Mouse (Mus musculus): Measurements from ENCODE around the gene Defb36.

Gene Defb36

DNA sequence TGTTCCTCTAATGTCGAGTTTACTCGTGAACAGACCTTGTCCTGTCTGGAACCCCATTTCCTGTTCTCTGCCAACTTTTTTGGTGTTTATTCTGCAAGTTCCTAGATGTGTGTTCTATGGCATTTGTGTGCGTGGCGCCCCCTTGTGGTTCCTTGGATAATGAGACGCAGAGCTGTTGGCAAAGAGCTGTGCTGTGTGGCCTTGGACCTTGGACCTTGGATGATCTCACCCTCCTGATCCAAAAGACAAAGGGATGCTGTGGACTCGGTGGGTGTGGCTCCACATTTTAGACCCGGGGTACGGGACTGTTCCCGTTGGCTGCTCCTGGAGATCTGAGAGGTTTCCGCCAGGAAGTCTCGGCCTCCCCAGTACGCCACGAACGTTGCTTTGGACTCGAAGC is at the start of gene Defb36:
Gene Defb36, plus strand, starts transcription at position 271 of the 400 bp plus-strand sequence.
- peak; percentile 84 for DNase-seq

DNA sequence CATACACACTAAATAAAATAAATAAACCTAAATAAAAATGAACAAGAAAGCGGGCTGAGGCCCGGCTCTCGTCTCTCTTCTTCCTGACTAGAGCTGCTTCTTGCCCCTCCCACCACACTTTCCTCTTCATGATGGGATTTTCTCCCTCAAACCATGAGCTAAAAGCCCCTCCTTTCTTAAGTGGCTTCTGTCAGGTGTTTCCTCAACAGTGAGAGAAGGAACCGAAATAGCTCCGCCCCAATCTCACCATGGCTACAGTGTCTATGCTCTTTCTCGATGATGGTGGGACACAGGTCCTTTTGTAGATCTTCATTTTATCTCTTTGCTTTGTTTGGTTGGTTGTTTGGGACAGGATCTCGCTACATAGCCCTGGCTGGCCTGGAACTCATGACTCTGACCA is 47.5 kb upstream of the Defb36 start:
- no peak for DNase-seq

DNA sequence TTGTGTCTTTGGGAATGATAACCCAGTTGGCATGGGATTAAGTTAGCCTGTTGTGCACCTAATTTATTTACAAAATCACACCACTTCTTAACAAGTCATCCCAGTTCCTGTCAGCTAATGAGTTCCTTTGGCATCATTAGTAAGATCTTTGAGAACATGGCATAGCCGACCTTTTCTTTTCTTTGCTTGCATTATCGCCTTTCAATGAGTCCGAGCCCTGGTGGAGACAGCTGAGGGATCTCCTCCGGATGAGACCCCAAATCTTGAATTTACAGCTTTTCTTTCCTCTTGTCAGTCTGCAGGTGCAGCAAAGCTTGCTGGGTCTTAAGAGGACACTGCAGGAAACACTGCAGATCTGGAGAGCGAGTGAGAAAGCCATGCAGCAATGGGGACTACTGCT is 35.1 kb upstream of the Defb36 start, which contains the start of gene Gm17416:
Gene Gm17416, plus strand, starts transcription at position 301 of the 400 bp plus-strand sequence.
- DNase-seq = no peak

DNA sequence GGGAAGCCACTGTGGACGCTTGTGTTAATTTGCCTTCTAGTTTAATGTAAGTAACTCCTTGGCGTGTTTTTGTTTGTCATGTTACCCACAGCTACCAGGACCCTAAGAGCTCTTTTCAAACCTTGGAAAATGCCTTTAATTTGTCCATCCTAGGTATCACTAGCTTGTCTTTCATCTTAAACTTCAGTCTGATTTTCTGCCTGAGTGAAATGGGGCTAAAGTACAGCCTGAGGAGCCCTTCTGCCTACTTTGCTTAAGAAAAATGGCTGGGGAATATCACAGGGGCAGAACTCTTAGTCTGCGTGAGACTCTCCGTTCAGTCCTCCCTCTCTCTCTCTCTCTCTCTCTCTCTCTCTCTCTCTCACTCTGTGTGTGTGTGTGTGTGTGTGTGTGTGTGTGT is 34.2 kb upstream of the Defb36 start:
- peak; percentile 57 for DNase-seq

DNA sequence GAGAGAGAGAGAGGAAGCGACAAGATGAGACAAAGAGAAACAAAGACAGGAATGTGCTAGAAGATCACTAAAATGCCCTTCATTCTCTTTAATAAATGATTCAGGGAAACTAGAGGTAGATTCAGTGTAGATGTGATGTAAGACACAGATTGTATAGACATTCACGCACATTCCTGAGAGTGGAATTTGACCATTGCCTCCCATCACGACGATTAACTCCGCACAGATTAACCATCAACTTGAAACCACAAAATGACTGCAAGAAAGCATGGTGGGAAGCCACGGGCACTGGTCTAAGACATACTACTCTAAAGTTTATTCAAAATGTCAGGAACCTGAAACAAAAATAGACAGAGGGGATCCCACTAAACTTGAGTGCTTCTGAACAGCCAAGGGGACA is 33.8 kb upstream of the Defb36 start:
- DNase-seq = peak; percentile 82

DNA sequence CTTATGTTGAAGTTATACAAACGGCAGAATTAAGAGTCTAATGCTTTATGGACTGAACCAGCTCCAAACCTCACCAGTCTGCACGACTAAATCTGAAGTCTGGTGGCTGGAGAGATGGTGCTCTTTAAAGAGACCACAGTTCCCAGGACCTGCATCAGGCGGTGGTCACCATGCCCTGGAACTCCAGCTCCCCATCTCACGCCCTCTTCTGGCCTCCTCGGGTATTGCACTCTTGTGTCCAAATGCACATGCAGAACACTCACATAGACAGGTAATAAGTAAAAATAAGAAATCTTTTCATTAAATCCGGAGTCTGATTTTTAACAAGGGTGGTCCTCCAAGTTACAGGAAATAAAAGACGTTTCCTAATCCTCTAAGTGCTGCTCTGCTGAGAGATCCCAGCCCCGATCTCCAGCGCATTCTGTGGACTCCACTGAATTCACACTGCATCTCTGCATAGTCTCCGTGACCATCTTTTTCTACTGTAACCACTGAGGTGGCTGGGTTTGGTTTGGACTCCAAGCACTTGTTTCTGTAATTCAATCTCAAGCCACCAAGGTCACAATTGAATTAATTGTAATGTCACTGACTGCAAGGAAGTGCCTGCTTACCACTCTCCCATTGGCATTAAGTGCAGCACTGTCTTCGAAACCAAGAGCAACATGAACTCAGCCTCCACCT is 31.9 kb upstream of the Defb36 start, which contains the start of gene Defb21:
Gene Defb21, plus strand, starts transcription at position 631 of the 681 bp plus-strand sequence.
- DNase-seq = no peak

DNA sequence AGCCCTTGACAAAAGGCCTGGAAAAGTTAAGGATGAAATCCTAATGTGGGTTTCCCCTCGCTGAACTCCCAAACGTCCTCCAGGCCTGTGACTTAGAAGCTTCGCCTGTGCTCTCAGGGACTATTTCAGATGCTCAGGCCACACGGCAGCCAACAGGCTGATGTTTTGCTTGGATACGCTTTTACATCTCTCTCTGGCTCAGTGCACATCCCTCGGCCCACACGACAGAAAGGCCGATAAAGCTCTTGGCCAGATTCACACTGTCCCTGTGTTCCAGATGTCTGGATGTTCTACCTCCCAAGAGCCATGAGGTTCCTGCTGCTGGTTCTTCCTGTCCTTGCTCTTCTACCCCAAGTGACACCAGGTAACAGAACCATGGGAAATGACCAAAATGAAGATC is 30.6 kb upstream of the Defb36 start:
- no peak for DNase-seq

DNA sequence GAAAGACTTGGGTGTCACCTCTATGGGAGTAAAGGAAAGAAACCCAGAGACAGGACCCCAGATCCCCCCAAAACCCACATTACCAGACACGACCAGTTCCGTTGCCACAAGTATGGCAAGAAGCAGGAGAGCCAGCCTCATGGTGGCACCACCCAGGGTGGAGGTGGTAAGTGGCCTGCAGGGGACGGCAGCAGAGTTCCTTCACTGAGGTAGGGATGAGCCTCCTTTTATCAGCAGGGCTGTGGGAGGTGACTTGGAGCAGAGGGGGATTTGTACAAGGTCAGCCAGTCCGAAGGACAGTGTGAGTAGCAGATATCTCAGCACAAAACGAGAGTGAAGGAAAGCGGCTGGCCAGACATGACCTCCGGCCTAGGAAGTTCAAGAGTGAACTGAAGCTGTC is 24.0 kb upstream of the Defb36 start, which contains the start of gene Defb19:
Gene Defb19, minus strand, starts transcription at position 206 of the 400 bp plus-strand sequence.
- peak; percentile 28 for DNase-seq

DNA sequence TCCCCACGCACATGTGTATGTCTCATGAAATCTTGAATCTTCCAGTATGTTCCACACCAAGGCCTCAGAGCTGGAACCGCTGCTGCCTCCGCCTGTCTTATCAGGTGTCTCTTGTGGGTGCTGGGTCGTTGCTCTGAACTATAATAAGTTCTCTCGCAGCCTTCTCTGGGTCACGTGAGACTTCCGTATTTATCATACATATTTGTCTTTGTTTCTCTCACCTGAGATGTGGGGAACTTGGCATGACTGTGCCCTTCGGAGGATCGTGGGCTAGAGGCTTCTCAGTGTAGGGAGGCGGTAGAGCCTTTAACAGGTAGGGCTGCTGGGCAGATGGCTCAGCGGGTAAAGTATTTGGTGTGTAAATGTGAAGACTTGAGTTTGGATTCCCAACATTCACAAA is 23.5 kb upstream of the Defb36 start:
- no peak for DNase-seq

DNA sequence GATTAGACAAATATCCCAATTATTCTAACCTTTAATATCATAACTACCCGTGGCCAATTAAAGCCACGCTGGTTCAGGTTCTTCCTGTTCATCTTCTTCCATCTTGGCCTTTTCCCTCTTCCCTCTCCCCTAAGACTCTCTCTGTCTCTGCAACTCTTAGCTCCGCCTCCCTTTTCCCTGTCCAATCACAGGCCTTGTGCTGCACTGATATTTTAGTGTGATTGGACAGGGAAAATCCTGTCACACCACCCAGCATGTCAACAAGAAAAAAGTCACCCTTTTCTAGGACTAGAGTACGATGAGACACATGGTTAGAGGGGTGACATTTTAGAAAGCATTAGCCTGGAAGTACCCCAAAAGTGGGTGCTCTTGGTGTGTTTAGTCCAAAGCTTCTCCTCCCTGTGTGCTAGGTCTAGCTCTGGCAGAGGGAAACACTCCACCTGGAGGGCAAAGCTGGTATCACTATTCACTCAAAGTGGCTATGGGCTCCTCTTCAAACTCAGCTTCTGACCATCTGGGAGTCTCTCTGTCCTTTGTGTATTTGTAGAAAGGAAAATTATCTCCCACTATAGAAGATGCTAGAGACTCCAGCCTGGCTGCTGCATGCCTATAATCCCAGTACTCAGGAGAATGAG is 17.1 kb upstream of the Defb36 start:
- DNase-seq = peak; percentile 42

DNA sequence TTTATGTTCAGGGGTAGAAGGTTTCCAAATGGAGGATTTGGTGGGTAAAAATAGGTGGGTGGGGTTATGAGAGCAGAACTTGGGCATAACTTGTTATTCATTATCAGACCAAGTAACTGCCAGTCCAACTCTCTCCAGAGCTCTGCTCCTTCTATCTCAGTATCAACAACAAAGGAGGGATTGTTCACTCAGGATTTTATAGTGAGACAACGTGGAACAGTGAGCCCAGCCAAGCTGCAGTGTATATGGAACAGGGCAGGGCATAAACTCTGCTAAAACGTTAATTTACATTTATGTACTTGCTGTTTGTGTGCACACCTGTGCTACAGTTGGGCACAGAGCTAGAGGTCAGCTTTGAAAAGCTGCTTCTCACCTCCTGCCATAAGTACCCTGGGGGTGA is 15.7 kb upstream of the Defb36 start:
- no peak for DNase-seq

DNA sequence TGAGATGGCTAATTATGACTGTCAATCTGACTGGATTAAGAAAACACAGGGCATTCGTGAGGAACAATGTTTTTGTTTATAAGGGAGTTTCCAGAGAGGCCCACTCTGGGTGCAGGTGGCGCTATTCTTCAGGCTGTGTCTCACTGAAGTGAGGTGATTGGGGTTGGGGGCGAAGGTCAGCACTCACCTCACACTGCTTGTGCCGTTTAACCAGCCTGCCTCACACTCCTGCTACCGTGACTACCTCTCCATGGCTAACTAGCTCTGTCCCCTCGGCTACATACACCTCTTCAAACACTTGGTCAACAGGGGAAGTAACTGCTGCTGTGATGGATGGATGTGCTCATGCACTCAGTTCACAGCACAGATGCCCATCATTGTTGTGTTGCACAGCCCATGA is 15.1 kb upstream of the Defb36 start:
- no peak for DNase-seq

DNA sequence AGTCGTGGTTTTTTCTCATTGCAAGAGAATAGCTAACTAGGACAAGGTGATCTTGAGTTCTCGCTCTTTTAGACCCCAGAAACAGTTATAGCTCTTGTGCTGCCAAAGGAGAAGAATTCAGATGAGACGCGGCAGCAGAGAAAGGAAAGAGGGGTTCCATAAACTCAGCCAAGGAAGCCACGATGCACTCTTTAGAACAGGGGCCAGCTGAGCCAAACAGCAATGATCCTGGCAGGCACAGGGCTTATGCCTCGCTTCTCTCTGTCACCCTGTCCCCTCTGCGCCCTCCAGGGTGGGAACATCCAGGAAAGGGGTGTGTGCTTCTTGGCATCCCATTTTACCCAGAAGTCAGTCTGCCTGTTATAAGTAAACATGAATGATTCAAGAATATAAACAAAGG is 4.8 kb upstream of the Defb36 start, which contains the start of gene Defb45:
Gene Defb45, minus strand, starts transcription at position 101 of the 400 bp plus-strand sequence.
- DNase-seq = no peak

DNA sequence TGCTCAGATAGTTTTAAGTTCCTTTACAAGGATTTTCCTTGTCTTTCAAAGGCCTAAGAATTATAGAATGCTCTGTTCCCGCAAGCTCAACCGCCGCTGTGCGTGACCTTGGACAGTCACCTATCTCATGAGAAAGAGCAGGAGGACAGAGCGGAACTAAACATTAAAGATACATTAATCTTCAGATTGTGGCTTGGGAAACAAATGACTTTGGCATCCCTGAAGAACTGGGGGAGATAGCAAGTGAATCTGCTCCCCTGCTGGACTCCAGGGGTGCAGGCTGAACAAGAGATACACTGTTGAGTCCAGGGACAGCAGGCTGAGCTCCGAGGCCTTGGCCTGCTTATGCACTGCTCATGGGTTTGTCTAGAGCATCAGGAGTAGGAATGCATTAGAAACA is 4.1 kb upstream of the Defb36 start:
- no peak for DNase-seq

DNA sequence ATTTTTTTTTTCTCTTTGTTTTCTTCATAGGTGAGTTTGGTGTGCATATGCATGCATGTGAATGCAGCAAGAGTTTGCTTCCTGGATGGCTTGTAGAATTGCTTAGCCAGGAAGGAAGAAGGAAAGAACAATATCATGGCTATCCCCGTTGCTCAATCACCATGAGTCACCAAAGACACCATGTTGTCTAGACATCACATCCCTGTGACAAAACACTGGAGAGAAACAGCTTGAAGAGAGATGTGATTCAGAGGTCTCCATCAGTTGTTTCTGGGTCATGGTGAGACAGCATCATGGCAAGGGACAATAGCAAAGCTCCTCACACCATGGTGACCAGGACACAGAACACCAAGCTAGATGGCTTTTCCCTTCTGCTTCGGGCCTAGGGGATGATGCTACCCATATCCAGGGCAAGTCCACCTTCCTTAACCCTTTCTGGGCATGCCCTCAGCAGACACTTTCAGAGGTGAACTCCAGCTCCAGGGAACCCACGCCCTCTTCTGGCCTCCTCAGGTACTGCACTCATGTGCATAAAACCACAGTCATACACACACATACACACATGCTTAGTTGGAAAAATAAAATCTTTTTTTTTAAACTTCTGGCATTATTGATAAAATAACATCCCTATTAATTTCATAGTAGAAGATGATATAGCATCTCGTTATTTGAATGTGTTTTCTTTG is 2.7 kb upstream of the Defb36 start:
- no peak for DNase-seq

DNA sequence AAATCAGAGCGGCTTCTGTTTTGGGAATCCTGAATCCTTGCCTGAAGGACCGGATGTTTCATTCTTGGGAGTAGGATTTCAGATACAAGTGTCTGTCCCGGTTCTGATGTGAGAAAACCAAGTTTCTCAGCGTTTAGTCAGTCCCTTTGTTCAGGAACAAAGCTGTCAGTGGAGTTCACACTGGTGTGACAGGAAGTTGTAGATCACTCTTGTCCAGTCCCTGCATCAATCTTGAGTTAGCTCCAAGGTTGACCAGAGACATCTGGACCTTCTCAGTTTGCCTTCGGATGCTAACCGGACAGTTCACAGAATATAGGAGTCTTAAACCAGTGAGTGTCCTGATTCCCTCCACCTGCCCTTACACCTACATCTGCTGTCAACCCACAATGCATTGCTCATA is 3.6 kb downstream of the Defb36 start:
- no peak for DNase-seq

DNA sequence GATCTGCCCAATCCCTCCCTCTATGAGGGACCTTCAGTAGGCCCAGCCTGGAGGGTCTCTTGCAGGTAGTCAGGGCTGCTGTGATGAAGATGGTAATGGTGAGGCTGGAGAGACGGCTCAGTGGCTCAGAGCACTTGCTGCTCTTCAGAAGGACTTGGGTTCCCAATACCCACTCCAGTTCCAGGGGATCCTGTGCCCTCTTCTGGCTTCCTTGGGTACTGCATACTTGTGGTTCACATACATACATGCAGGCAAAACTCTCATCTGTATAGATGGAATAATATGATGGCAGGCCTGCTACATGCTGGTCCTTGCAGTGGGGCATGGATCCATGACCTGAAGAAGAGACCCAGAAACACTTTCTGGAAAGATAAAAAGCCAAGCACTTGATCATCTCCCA is 4.6 kb downstream of the Defb36 start:
- no peak for DNase-seq

DNA sequence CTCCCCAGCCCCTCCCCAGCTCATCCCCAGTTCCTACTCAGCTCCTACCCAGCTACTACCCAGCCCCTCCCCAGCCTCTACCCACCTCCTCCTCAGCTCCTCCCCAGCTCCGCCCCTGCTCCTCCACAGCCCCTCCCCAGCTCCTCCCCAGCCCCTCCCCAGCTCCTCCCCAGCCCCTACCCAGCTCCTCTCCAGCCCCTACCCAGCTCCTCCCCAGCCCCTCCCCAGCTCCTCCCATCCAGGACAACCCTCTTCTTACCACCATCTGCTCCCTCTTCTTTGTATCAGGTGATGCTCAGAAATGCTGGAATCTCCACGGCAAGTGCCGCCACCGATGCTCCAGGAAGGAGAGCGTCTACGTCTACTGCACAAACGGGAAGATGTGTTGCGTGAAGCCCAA is 8.1 kb downstream of the Defb36 start:
- no peak for DNase-seq

DNA sequence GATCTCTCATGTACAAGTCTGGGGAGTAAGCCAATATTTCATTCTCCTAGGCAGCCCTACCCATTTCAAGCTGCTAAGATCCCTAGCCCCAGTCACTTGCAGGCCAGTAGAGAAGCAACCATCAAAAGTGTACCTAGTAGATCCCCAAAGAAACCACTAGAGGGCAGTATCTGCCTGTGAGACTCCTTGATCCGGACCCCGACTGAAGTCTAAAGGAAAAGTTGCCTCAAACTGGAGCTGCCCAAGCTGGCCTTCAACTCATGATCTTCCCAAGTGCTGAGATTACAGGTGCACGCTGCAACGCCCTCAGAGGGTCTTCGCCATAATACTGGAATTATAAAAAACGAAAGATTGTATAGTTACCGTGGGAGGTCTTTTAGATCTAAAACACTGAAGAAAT is 11.4 kb downstream of the Defb36 start:
- DNase-seq = peak; percentile 77

DNA sequence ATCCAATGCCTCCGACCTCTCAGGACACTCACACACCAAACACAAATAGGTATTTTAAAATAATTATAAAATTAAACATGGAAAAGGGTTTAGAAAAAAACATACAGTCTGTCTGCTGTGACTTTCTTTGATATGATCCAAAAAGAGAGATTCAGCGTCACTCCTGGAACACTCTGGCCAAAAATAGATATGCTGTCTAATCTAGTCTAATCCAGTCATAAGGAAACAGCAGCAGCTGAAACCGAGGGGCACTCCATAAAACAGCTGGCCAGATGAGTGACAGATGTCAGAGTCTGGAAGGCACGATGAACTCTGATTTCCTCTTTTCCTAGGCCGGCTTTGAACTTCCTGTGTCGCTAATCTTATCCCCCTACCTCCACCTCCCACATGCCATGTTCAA is 12.3 kb downstream of the Defb36 start:
- DNase-seq = no peak

DNA sequence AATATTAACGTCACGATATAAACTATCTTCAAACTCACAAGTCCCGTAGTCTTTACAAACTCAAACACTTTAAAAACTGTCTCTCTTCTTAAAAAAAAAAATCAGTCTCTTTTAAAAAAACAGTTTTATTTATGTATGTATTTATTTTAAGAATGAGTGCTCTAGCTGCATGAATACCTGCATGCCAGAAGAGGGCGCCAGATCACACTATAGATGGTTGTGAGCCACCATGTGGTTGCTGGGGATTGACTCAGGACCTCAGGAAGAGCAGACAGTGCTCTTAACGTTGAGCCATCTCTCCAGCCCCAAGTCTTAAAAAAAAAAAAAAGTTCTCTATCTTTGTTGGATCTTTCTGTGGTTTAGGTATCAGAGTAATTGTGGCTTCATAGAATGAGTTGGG is 13.2 kb downstream of the Defb36 start:
- DNase-seq = no peak

DNA sequence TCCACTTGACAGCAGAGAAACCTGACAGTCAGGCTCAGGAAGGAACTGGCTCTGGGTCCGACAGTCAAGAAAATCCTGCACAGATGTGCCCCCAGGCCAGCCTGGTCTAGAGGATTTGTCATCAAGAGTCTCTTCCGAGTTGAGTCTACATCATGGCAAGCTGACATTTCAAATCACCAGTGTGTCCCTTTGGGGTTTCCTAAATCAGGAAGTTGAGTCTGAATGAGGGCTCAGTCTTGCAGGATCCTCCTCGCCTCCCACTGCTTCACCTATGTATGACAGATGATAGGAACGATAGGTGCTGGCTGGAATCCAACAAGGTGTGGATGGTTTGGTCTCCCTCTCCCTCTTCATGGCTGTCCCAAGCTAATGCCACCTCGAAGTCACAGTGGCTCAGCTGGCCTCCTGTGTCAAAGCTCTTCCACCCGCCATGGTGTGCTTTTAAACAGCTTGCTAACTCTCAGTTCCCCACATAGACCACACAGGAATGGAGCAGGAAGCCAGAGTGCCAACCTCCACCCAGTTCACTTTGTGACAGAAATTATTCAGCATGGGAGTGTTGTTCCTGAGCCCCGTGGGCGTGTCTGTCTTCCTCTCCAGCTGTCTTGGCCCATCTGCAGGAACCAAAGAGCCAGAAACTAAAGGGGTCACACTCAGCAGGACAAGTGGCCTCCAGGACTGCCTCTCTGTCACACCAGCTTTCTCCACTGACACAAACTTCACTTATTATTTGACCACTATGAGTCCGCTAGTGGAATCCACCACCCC is 16.4 kb downstream of the Defb36 start:
- DNase-seq = no peak

DNA sequence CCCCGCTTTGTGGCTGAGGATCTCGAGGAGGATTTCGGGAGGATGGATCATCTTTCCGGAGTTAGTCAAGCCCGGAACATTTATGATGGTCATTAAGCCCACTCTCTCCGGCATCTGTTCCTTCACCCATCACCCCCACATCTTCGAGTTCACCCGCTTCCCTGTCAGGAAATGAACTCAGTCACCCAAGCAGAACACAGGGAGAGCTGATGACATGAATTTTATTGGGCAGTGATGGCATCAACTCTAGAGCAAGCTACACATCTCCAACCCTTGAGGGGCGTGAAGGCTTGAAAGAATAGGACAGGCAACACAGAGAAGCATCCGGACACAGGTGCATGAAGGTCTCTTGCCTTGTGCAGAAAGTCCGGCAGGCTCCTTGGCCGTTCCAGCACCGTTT is 18.0 kb downstream of the Defb36 start:
- no peak for DNase-seq

Data from kidney, adult 9 months (tissue).